Mouse (Mus musculus) small intestine, adult 2 months (tissue): ENCODE measurements around the gene Eif5b. TPM values are rescaled to one million over a fixed set of nuclear protein-coding genes. Genes with fewer than 3 reads are reported as not detected.

Experiments used
- H3K27ac ChIP-seq: fragments of 200-500 bp; 2 replicates; pipeline ENCODE4 v1.5.1; 2012; ENCODE audit warnings: low read depth, low read length, control low read depth, inconsistent platforms; ENCODE audit not compliant: insufficient read depth
- H3K27me3 ChIP-seq: fragments of 200-500 bp; 2 replicates; pipeline ENCODE4 v1.6.1; 2012; ENCODE audit warnings: mild to moderate bottlenecking, moderate library complexity, low read length, inconsistent platforms; ENCODE audit not compliant: control insufficient read depth, insufficient read depth
- H3K36me3 ChIP-seq: fragments of 200-500 bp; 2 replicates; pipeline ENCODE4 v1.6.1; 2012; ENCODE audit warnings: mild to moderate bottlenecking, low read length, control low read depth, inconsistent platforms; ENCODE audit not compliant: control insufficient read depth, insufficient read depth
- H3K4me1 ChIP-seq: fragments of 200-500 bp; 2 replicates; pipeline ENCODE4 v1.6.1; 2012; ENCODE audit warnings: low read length, inconsistent platforms, mixed read lengths; ENCODE audit not compliant: control insufficient read depth, insufficient read depth, insufficient read length
- H3K4me3 ChIP-seq: fragments of 200-500 bp; 2 replicates; pipeline ENCODE4 v1.5.1; 2012; ENCODE audit warnings: low read depth, mild to moderate bottlenecking, control low read depth, inconsistent platforms, low read length, moderate library complexity
- CTCF ChIP-seq: fragments of 200-500 bp; IDR thresholded peaks from 2 replicates; pipeline ENCODE4 v1.5.1; 2012; ENCODE audit warnings: low read depth, mild to moderate bottlenecking, control low read depth, inconsistent platforms, low read length, moderate library complexity, mixed read lengths; ENCODE audit not compliant: insufficient replicate concordance, insufficient read length; ENCODE audit errors: extremely low read depth
- POLR2A ChIP-seq: fragments of 200-500 bp; IDR thresholded peaks from 2 replicates; pipeline ENCODE4 v1.6.1; 2012; ENCODE audit warnings: low read depth, mild to moderate bottlenecking, control low read depth, inconsistent platforms, low read length, moderate library complexity
- WGBS: fragments of 180-500 bp; shearing (Covaris S2); methylation state at CpG from one replicate; pipeline ENCODE4 v1.1.7; 2018; 5-methylcytosine and 5-hydroxymethylcytosine counted together
- polyA plus RNA-seq: library from polyadenylated mRNA; depleted of rRNA; stranded (reverse); fragments of >200 nt; gene quantifications from 2 replicates; pipeline ENCODE4 v1.2.3, GENCODE M21; 2012; rRNA removed

The Eif5b gene
- polyA plus RNA-seq, 1 experiment: 1.0 TPM

- H3K4me3 ChIP-seq: no peak overlapping the region
- H3K27ac ChIP-seq: no peak overlapping the region
- no peaks in the 10 kb centered on the region for H3K4me1 ChIP-seq
- WGBS: 95% methylated on average over 10 of the region's 10 CpGs
- no peaks in the 10 kb centered on the region for H3K27me3 ChIP-seq
- H3K36me3 ChIP-seq: peaks cover 38% of the 10 kb centered on the region
- TF ChIP-seq POLR2A (no peak), CTCF (no peak)
Observed at GRCm38 (mm10) chr1:38067276-38067675, 69.5 kb downstream of the Eif5b start.

- Histone ChIP-seq H3K4me1 (no peaks in the 10 kb centered on the region), H3K27ac (no peak overlapping the region), H3K27me3 (no peaks in the 10 kb centered on the region), H3K4me3 (no peak overlapping the region), H3K36me3 (peaks cover 34% of the 10 kb centered on the region)
- TF ChIP-seq POLR2A (no peak), CTCF (no peak)
- 69% methylated on average over 8 of the region's 8 CpGs for WGBS
Observed at GRCm38 (mm10) chr1:38071326-38071725, 73.5 kb downstream of the Eif5b start.

GRCm38 (mm10) chr1:38081316-38081715, 83.5 kb downstream of the Eif5b start:
- no peak overlapping the region for H3K4me3 ChIP-seq
- peaks cover 19% of the 10 kb centered on the region for H3K36me3 ChIP-seq
- H3K27ac ChIP-seq: no peak overlapping the region
- H3K27me3 ChIP-seq: no peaks in the 10 kb centered on the region
- no peak for TF ChIP-seq CTCF
- TF ChIP-seq POLR2A: no peak
- 68% methylated on average over 8 of the region's 8 CpGs for WGBS
- no peaks in the 10 kb centered on the region for H3K4me1 ChIP-seq

GRCm38 (mm10) chr1:38103214-38103613, 105.4 kb downstream of the Eif5b start:
- Histone ChIP-seq H3K36me3 (peaks cover 10% of the 10 kb centered on the region; the same call in 1 of the 2 replicates), H3K27me3 (no peaks in the 10 kb centered on the region), H3K27ac (no peak overlapping the region), H3K4me3 (no peak overlapping the region), H3K4me1 (no peaks in the 10 kb centered on the region)
- TF ChIP-seq CTCF: no peak
- no peak for TF ChIP-seq POLR2A
- WGBS: 83% methylated on average over 1 of the region's 1 CpGs

DNA sequence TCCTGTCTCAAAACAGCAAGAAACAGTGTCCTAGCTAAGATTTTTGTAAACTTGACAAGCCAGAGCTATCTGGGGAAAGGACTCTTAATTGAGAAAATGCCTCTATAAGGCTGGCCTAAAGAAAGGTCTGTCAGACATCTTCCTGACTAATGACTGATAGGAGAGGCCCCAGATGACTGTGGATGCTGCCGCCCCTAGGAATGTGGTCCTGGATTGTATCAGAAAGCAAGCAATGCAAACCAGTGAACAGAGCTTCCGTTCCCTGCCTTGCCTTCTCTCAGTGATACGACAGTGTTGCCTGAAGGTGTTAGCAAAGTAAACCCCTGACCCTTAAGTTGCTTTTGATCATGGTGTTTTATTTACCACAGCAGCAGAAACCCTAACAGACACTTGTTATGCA, 106.0 kb downstream of the Eif5b start:
- Histone ChIP-seq H3K36me3 (peaks cover 7% of the 10 kb centered on the region; the same call in 1 of the 2 replicates), H3K27me3 (no peaks in the 10 kb centered on the region), H3K4me3 (no peak overlapping the region), H3K4me1 (no peaks in the 10 kb centered on the region), H3K27ac (no peak overlapping the region)
- WGBS: 89% methylated on average over 3 of the region's 3 CpGs
- no peak for TF ChIP-seq POLR2A
- no peak for TF ChIP-seq CTCF

Other genes starting within 250 kb of the Eif5b start
- 0.10 TPM in 1 of 2 replicates, not detected in the other for gene Tsga10, start 131.6 kb upstream of the Eif5b start, polyA plus RNA-seq
- gene Lipt1, start 126.3 kb upstream of the Eif5b start, polyA plus RNA-seq: 0.37 and 0.62 TPM in 2 replicates
- 1.2 and 2.5 TPM in 2 replicates for gene Mitd1, start 107.6 kb upstream of the Eif5b start, polyA plus RNA-seq
- gene Mrpl30, start 107.5 kb upstream of the Eif5b start, polyA plus RNA-seq: 16.0 and 25.2 TPM in 2 replicates
- not detected in 2 replicates for gene Lyg2, start 81.5 kb upstream of the Eif5b start, polyA plus RNA-seq
- not detected in 2 replicates for gene Lyg1, start 40.3 kb upstream of the Eif5b start, polyA plus RNA-seq
- gene Txndc9, start 117 bp upstream of the Eif5b start, polyA plus RNA-seq: 2.3 and 4.0 TPM in 2 replicates
- 1.4 and 1.5 TPM in 2 replicates for gene Rev1, start 131.8 kb downstream of the Eif5b start, polyA plus RNA-seq